Mouse (Mus musculus): ENCODE measurements at regions not wholly inside any gene's neighbourhood (a gene's known extent, or its start where the extent isn't known, plus 50 kb on each side); places are given as distances from the start of the nearest gene placed in this dataset.
A peak's percentile ranks its signal among the peaks of the same experiment; 100 is the strongest.
"Not testable (repeated sequence)": the region's sequence is repeated elsewhere in the genome, so short reads cannot be mapped to it uniquely, and the experiment has no call there.

DNA sequence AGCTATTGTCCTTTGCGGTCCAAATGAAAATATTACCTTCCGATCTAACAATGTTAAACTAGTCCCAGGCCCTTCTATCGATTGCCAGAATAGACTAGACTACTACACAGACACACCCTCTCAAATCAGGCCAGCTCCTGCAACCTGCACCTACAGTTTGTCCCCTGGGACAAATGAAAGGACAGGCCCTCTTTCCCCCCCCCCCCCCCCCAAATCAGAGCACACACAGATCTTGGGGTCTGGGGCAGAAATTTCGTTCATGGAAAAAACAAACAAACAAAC lies 77.8 kb downstream of the BC107364 start:
- not testable (repeated sequence) for H3K4me3 ChIP-seq; H3K4me1 ChIP-seq; H3K27ac ChIP-seq (replicated peaks); H3K27me3 ChIP-seq; H3K4me2 ChIP-seq (replicated peaks); H3K36me3 ChIP-seq; H3K9ac ChIP-seq (replicated peaks); H3K9me3 ChIP-seq
- 0 out of 2 replicates have a peak, but pooled peaks have one; percentile 12 for ATAC-seq (ENCODE audit: low FRiP score, low read depth)
- WGBS = no CpG with 5 or more reads among the region's 4 CpGs

DNA sequence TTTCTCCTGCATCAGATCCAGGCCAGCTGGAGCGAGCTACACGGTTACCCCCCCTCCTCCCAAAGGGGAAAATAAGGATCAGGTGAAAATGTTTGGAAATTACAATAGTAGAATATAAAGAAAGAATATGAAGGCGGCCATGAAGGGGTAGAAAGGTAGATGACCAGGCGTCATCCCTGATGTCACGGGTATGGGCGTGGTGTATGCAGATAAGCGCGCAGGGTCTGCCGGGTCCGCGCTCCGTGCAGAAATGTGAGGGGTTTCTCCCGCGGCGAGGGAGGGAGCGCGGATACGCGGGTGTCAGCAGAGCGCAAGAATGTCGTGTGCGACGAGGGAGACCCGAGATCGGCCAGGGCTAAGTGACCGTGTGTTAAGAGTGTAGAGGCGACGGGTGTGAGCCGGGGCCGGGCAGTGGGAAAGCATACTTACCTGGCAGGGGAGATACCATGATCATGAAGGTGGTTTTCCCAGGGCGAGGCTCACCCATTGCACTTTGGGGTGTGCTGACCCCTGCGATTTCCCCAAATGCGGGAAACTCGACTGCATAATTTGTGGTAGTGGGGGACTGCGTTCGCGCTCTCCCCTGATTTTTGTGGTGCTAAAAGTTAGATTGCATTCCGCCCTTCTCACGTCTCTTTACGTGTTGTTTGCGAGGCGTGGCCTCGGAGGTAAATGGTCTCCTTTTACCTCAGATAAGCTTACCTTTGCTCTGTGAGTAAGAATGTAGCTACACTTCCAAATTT lies 78.3 kb downstream of the BC107364 start:
- H3K4me1 ChIP-seq; H3K36me3 ChIP-seq; H3K4me2 ChIP-seq (replicated peaks); H3K9ac ChIP-seq (replicated peaks); H3K4me3 ChIP-seq; H3K27ac ChIP-seq (replicated peaks); H3K9me3 ChIP-seq; H3K27me3 ChIP-seq: not testable (repeated sequence)
- WGBS = 6% methylated on average over 2 of the region's 43 CpGs
- peak; percentile 80 for ATAC-seq (ENCODE audit: low FRiP score, low read depth)

DNA sequence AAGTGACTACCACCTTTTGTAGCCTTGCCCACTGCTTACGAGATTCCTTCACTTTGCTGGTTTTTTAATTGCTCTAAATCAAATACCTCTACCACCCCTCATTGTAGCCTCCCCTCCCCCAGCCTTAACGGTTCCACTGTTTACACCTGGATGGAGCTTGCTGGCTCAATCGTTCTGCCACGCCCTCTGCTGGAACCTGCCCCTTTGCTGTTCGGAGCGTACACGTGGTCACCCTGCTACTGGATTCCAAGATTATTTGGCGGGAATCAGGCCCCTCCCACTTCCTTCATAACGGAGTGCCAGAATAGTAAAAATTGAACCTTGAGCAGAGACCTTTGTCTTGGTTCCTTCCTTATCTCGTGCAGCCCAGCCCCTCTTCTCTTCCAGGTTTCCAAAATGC lies 68.8 kb upstream of the Fcgr1 start:
- H3K9ac ChIP-seq (replicated peaks); H3K4me3 ChIP-seq; H3K4me2 ChIP-seq (replicated peaks); ATAC-seq (ENCODE audit: low FRiP score, low read depth); H3K4me1 ChIP-seq; H3K36me3 ChIP-seq; H3K27ac ChIP-seq (replicated peaks); H3K9me3 ChIP-seq: not testable (repeated sequence)
- WGBS = 43% methylated on average over 10 of the region's 10 CpGs
- H3K27me3 ChIP-seq = peaks cover 23% of the 10 kb centered on the region

DNA sequence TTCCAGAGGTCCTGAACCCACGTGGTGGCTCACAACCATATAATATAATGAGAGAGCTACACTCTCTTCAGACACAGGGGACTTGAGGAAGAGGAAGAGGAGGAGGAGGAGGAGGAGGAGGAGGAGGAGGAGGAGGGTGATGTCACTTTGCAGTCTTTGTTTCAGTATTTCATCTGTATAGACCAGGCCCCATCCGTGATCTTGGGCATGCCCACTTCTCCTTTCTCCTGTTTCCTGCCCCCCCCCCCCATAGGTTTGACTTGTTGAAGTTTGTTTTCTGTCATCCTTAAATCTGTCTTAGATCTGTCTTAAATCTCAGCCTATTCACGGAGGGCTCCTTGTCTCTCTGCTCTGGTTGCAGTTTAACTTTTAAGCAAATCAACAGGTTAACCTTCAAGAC lies 67.0 kb upstream of the Fcgr1 start:
- 75% methylated on average over 2 of the region's 3 CpGs for WGBS

DNA sequence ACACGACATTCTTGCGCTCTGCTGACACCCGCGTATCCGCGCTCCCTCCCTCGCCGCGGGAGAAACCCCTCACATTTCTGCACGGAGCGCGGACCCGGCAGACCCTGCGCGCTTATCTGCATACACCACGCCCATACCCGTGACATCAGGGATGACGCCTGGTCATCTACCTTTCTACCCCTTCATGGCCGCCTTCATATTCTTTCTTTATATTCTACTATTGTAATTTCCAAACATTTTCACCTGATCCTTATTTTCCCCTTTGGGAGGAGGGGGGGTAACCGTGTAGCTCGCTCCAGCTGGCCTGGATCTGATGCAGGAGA lies 66.4 kb upstream of the Fcgr1 start:
- not testable (repeated sequence) for H3K9me3 ChIP-seq; H3K36me3 ChIP-seq; H3K4me3 ChIP-seq; H3K4me1 ChIP-seq; H3K9ac ChIP-seq (replicated peaks); H3K27ac ChIP-seq (replicated peaks); H3K4me2 ChIP-seq (replicated peaks)
- WGBS = no CpG with 5 or more reads among the region's 21 CpGs
- peak; percentile 89 for ATAC-seq (ENCODE audit: low FRiP score, low read depth)
- H3K27me3 ChIP-seq = peaks cover 23% of the 10 kb centered on the region

More for the DNA sequence above, 67.0 kb upstream of the Fcgr1 start:
- Histone ChIP-seq H3K27ac (replicated peaks) (no peak overlapping the region), H3K36me3 (no peaks in the 10 kb centered on the region), H3K9me3 (0 out of 2 replicates have a peak, but pooled peaks cover 3% of the 10 kb centered on the region), H3K9ac (replicated peaks) (no peak overlapping the region), H3K4me3 (no peak overlapping the region), H3K4me2 (replicated peaks) (no peak overlapping the region), H3K27me3 (peaks cover 23% of the 10 kb centered on the region), H3K4me1 (no peaks in the 10 kb centered on the region)
- ATAC-seq (ENCODE audit: low FRiP score, low read depth) = no peak

DNA sequence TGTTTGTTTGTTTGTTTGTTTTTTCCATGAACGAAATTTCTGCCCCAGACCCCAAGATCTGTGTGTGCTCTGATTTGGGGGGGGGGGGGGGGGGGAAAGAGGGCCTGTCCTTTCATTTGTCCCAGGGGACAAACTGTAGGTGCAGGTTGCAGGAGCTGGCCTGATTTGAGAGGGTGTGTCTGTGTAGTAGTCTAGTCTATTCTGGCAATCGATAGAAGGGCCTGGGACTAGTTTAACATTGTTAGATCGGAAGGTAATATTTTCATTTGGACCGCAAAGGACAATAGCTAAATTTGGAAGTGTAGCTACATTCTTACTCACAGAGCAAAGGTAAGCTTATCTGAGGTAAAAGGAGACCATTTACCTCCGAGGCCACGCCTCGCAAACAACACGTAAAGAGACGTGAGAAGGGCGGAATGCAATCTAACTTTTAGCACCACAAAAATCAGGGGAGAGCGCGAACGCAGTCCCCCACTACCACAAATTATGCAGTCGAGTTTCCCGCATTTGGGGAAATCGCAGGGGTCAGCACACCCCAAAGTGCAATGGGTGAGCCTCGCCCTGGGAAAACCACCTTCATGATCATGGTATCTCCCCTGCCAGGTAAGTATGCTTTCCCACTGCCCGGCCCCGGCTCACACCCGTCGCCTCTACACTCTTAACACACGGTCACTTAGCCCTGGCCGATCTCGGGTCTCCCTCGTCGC lies 65.9 kb upstream of the Fcgr1 start:
- peak; percentile 75 for ATAC-seq (ENCODE audit: low FRiP score, low read depth)
- peaks cover 23% of the 10 kb centered on the region for H3K27me3 ChIP-seq
- no CpG with 5 or more reads among the region's 26 CpGs for WGBS

DNA sequence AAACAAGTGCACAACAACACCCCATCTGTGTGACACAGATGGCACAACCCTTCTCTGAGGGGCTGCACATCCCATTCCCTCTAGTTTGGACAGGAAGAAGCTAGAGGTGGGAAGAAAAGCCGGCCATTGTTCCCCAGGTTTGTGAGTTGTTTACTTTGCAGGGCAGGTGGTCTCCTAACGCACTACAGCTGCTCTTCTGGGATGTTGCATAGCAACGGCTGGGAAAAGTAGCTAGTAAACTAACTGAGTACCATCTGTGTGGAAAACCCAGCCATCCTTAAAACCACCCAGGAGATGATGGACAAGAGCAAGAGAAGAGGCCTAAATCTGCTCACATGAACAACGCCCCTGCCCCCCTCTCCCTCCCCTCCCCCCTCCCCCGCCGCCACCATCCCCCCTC lies 57.9 kb upstream of the Fcgr1 start:
- H3K9me3 ChIP-seq; H3K4me3 ChIP-seq; H3K27ac ChIP-seq (replicated peaks); H3K9ac ChIP-seq (replicated peaks); H3K27me3 ChIP-seq; ATAC-seq (ENCODE audit: low FRiP score, low read depth); H3K4me1 ChIP-seq; H3K4me2 ChIP-seq (replicated peaks); H3K36me3 ChIP-seq: not testable (repeated sequence)
- no CpG with 5 or more reads among the region's 6 CpGs for WGBS

More for the DNA sequence above, 65.9 kb upstream of the Fcgr1 start:
- not testable (repeated sequence) for H3K9ac ChIP-seq (replicated peaks); H3K36me3 ChIP-seq; H3K4me1 ChIP-seq; H3K9me3 ChIP-seq; H3K4me3 ChIP-seq; H3K4me2 ChIP-seq (replicated peaks); H3K27ac ChIP-seq (replicated peaks)

DNA sequence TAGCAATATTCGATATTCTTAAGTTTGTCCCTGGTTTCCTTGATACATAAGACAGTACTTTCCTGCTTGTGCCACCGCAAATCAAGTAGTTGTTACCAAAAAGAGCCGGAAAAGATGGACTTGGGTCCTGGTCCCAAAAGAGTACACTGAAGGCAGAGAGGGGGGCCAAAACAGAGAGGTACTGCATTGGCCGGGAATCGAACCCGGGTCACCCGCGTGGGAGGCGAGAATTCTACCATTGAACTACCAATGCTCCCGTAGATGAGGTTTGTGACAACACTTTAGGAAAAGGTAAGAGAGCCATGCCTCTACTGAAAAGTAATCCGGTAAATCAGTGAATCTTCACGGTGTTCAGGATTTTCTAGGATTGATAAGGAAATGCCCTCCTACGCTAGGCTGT lies 57.2 kb upstream of the Fcgr1 start:
- not testable (repeated sequence) for H3K27ac ChIP-seq (replicated peaks); ATAC-seq (ENCODE audit: low FRiP score, low read depth); H3K9me3 ChIP-seq; H3K36me3 ChIP-seq; H3K4me3 ChIP-seq; H3K27me3 ChIP-seq; H3K4me2 ChIP-seq (replicated peaks); H3K4me1 ChIP-seq; H3K9ac ChIP-seq (replicated peaks)
- WGBS = no CpG with 5 or more reads among the region's 13 CpGs

DNA sequence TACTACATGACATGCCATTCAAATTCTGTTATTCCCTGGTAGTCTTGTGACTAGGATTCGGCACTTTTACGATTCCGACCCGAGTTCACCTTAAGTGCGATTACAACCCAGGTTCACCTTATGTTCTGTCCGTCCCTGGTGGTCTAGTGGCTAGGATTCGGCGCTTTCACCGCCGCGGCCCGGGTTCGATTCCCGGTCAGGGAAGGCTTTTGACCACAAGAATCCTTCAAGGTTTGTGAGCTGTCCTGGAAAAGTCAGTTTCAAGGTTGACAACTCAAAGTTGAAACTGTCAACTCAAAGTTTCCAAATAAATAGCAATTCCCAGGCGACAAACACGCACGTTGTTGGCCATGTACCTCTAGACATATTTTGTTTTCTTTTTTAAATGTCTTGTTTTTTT lies 52.8 kb upstream of the Fcgr1 start:
- not testable (repeated sequence) for H3K9me3 ChIP-seq; H3K27ac ChIP-seq (replicated peaks); H3K4me3 ChIP-seq; H3K9ac ChIP-seq (replicated peaks); H3K4me2 ChIP-seq (replicated peaks); H3K4me1 ChIP-seq; ATAC-seq (ENCODE audit: low FRiP score, low read depth); H3K36me3 ChIP-seq
- H3K27me3 ChIP-seq = peaks cover 29% of the 10 kb centered on the region
- no CpG with 5 or more reads among the region's 17 CpGs for WGBS

DNA sequence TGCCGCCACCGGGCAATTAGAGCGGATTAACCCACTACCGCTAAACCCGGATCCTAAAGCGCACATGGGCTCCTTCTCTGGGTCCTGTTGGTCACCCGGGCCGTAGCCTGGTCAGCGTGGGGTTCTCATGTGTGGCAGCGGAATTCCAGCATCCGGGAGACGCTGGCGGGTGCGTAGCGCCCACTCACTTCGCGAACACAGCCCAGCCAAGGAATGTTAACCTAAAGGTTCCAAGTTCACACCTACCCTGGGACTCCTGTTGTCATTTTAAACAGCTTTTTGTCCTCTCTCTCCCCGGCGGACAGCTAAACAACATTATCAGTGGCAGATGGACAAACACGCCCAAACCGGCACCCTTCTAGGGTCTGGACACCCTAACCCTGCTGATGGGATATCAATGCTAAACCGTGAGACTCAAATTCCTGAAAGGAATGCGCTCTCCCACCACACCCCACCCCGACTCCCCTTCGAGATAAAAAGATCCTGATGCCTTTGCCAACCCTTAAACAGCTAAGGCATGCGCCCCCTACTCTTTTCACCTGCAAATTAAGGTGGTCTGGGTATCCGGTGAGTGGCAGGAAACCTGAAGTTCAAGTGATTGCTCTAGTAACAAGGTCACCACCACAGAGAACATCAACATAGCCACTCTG lies 49.8 kb upstream of the Fcgr1 start:
- no peak for ATAC-seq (ENCODE audit: low FRiP score, low read depth)
- WGBS = 2% methylated on average over 27 of the region's 27 CpGs
- Histone ChIP-seq H3K9me3 (no peaks in the 10 kb centered on the region), H3K27ac (replicated peaks) (no peak overlapping the region), H3K9ac (replicated peaks) (no peak overlapping the region), H3K36me3 (no peaks in the 10 kb centered on the region), H3K4me3 (no peak overlapping the region), H3K4me2 (replicated peaks) (no peak overlapping the region), H3K4me1 (no peaks in the 10 kb centered on the region), H3K27me3 (peaks cover 52% of the 10 kb centered on the region)

All from midbrain, embryonic 12.5 days (tissue).